Mouse (Mus musculus): ENCODE results near the gene Rhou. TPM values are rescaled to one million over a fixed set of nuclear protein-coding genes. Genes with fewer than 3 reads are reported as not detected.
A peak's percentile ranks its signal among the peaks of the same experiment; 100 is the strongest.

Rhou gene
- polyA plus RNA-seq, 1 experiment from 2014 or later = 5.8 TPM

GRCm38 (mm10) chr8:123682073-123682761, 28.5 kb downstream of the Rhou start:
- Histone ChIP-seq H3K4me1 (ENCODE audit: insufficient read depth, low read depth, low read length) (no peaks in the 10 kb centered on the region), H3K9ac (replicated peaks; ENCODE audit: low read depth) (no peak overlapping the region), H3K4me2 (replicated peaks; ENCODE audit: low read depth, low read length) (no peak overlapping the region), H3K4me3 (ENCODE audit: low read depth, low read length) (no peak overlapping the region), H3K9me3 (ENCODE audit: low read length) (no peaks in the 10 kb centered on the region), H3K27ac (ENCODE audit: low read length) (no peak overlapping the region), H3K36me3 (ENCODE audit: insufficient read depth, low read length) (no peaks in the 10 kb centered on the region), H3K27me3 (replicated peaks; ENCODE audit: insufficient read depth, low read length) (no peaks in the 10 kb centered on the region)
- TF ChIP-seq EP300 (IDR thresholded peaks at IDR 0.05) (no peak), CTCF (IDR thresholded peaks at IDR 0.05) (no peak)
- DNase-seq (ENCODE audit: low spot score) (peak; percentile 63), ATAC-seq (peak; percentile 70)
- 24% methylated on average over 18 of the region's 18 CpGs for WGBS

- Histone ChIP-seq H3K9ac (replicated peaks; ENCODE audit: low read depth) (no peak overlapping the region), H3K4me2 (replicated peaks; ENCODE audit: low read depth, low read length) (no peak overlapping the region), H3K4me1 (ENCODE audit: insufficient read depth, low read depth, low read length) (no peaks in the 10 kb centered on the region), H3K27me3 (replicated peaks; ENCODE audit: insufficient read depth, low read length) (no peaks in the 10 kb centered on the region), H3K36me3 (ENCODE audit: insufficient read depth, low read length) (no peaks in the 10 kb centered on the region), H3K27ac (ENCODE audit: low read length) (no peak overlapping the region), H3K4me3 (ENCODE audit: low read depth, low read length) (no peak overlapping the region), H3K9me3 (ENCODE audit: low read length) (no peaks in the 10 kb centered on the region)
- ATAC-seq (no peak), DNase-seq (ENCODE audit: low spot score) (no peak)
- 59% methylated on average over 7 of the region's 7 CpGs for WGBS
- no peak for TF ChIP-seq CTCF (IDR thresholded peaks at IDR 0.05)
- no peak for TF ChIP-seq EP300 (IDR thresholded peaks at IDR 0.05)
These were observed 29.6 kb downstream of the Rhou start for GRCm38 (mm10) chr8:123683321-123683720.

DNA sequence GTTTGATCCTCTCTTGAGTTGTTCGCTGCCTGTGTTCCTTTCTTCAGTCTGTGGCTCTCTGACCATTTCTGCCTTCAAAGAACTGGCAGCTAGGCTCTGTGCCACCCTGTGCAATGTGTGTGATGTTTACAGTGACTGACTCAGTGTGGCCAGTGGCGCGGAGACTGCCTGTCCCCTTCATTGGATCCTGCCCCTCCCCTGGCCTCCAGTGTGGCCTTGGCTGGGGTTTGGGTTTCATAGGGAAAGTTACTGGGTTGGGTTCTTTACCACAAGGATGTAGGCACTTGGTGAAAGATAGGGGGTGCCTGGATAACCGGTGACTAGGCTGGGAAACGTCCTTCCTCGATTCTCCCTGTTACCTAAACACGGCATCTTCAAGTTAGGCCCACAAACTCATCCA, 31.1 kb downstream of the Rhou start:
- H3K4me2 ChIP-seq (replicated peaks; ENCODE audit: low read depth, low read length) = no peak overlapping the region
- ATAC-seq = 0 out of 2 replicates have a peak, but pooled peaks have one; percentile 23
- no peaks in the 10 kb centered on the region for H3K9me3 ChIP-seq (ENCODE audit: low read length)
- no peaks in the 10 kb centered on the region for H3K27me3 ChIP-seq (replicated peaks; ENCODE audit: insufficient read depth, low read length)
- TF ChIP-seq EP300 (IDR thresholded peaks at IDR 0.05) = no peak
- no peak overlapping the region for H3K27ac ChIP-seq (ENCODE audit: low read length)
- H3K4me3 ChIP-seq (ENCODE audit: low read depth, low read length) = no peak overlapping the region
- no peaks in the 10 kb centered on the region for H3K36me3 ChIP-seq (ENCODE audit: insufficient read depth, low read length)
- H3K9ac ChIP-seq (replicated peaks; ENCODE audit: low read depth) = no peak overlapping the region
- no peaks in the 10 kb centered on the region for H3K4me1 ChIP-seq (ENCODE audit: insufficient read depth, low read depth, low read length)
- no peak for DNase-seq (ENCODE audit: low spot score)
- WGBS = 76% methylated on average over 7 of the region's 7 CpGs

DNA sequence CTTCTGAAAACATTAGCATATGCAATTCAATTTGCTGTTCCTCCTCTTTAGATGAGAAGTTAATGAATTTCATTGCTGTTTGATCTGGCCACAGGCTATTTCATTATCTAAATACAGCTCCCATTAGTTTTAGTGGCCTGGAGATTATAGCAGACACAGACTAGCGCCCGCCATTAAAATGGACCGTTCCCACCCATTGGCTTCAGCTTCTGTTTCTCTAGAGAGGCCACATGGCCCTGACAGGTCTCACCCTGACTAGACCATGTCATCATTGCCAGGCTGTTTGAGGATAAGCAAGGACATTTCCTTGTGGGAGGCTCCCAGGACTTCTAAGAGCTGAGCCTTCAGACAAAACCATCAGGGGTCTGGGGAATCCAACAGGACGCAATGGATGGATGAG, 31.7 kb downstream of the Rhou start:
- no peaks in the 10 kb centered on the region for H3K27me3 ChIP-seq (replicated peaks; ENCODE audit: insufficient read depth, low read length)
- no peaks in the 10 kb centered on the region for H3K9me3 ChIP-seq (ENCODE audit: low read length)
- H3K36me3 ChIP-seq (ENCODE audit: insufficient read depth, low read length) = no peaks in the 10 kb centered on the region
- no peak overlapping the region for H3K27ac ChIP-seq (ENCODE audit: low read length)
- H3K9ac ChIP-seq (replicated peaks; ENCODE audit: low read depth) = no peak overlapping the region
- no peak overlapping the region for H3K4me3 ChIP-seq (ENCODE audit: low read depth, low read length)
- ATAC-seq (no peak), DNase-seq (ENCODE audit: low spot score) (no peak)
- 71% methylated on average over 4 of the region's 4 CpGs for WGBS
- H3K4me2 ChIP-seq (replicated peaks; ENCODE audit: low read depth, low read length) = no peak overlapping the region
- no peaks in the 10 kb centered on the region for H3K4me1 ChIP-seq (ENCODE audit: insufficient read depth, low read depth, low read length)
- TF ChIP-seq CTCF (IDR thresholded peaks at IDR 0.05) (no peak), EP300 (IDR thresholded peaks at IDR 0.05) (no peak)

GRCm38 (mm10) chr8:123687826-123688225, 34.1 kb downstream of the Rhou start:
- Histone ChIP-seq H3K27ac (ENCODE audit: low read length) (no peak overlapping the region), H3K4me3 (ENCODE audit: low read depth, low read length) (no peak overlapping the region), H3K27me3 (replicated peaks; ENCODE audit: insufficient read depth, low read length) (no peaks in the 10 kb centered on the region), H3K4me2 (replicated peaks; ENCODE audit: low read depth, low read length) (no peak overlapping the region), H3K4me1 (ENCODE audit: insufficient read depth, low read depth, low read length) (no peaks in the 10 kb centered on the region), H3K36me3 (ENCODE audit: insufficient read depth, low read length) (no peaks in the 10 kb centered on the region), H3K9me3 (ENCODE audit: low read length) (no peaks in the 10 kb centered on the region), H3K9ac (replicated peaks; ENCODE audit: low read depth) (no peak overlapping the region)
- WGBS = 45% methylated on average over 4 of the region's 4 CpGs
- no peak for ATAC-seq
- TF ChIP-seq CTCF (IDR thresholded peaks at IDR 0.05) (no peak), EP300 (IDR thresholded peaks at IDR 0.05) (no peak)
- no peak for DNase-seq (ENCODE audit: low spot score)

GRCm38 (mm10) chr8:123692165-123692962, 38.6 kb downstream of the Rhou start:
- TF ChIP-seq CTCF (IDR thresholded peaks at IDR 0.05) = no peak
- no peak for TF ChIP-seq EP300 (IDR thresholded peaks at IDR 0.05)
- Histone ChIP-seq H3K4me3 (ENCODE audit: low read depth, low read length) (no peak overlapping the region), H3K27ac (ENCODE audit: low read length) (no peak overlapping the region), H3K4me1 (ENCODE audit: insufficient read depth, low read depth, low read length) (no peaks in the 10 kb centered on the region), H3K9me3 (ENCODE audit: low read length) (no peaks in the 10 kb centered on the region), H3K9ac (replicated peaks; ENCODE audit: low read depth) (no peak overlapping the region), H3K27me3 (replicated peaks; ENCODE audit: insufficient read depth, low read length) (no peaks in the 10 kb centered on the region), H3K36me3 (ENCODE audit: insufficient read depth, low read length) (no peaks in the 10 kb centered on the region), H3K4me2 (replicated peaks; ENCODE audit: low read depth, low read length) (no peak overlapping the region)
- 76% methylated on average over 10 of the region's 10 CpGs for WGBS
- ATAC-seq (no peak), DNase-seq (ENCODE audit: low spot score) (peak; percentile 33)

Measured in lung, postnatal 0 days (tissue).